Comparison of ENCODE assay signal across 17 mouse cellular contexts in genomic region chr1:119494712-119495395, GRCm38 (mm10). TPM values are rescaled to one million over a fixed set of nuclear protein-coding genes. Genes with fewer than 3 reads are reported as not detected.
DNase-seq lines count a peak whose midpoint lies in the region; ATAC-seq and TF ChIP-seq lines count a peak whose summit lies in the region.
"Had no signal": no experiment of that assay in that cellular context is flagged by ENCODE, and none has a peak within 500 bp of the region (broad histone marks: within the 10 kb centered on the region; RNA-seq: fewer than 3 reads in every experiment).

No protein-coding gene starts in this region.

- H3K36me3 ChIP-seq in hindbrain, postnatal 0 days (ENCODE audit: insufficient read depth, low read length): no peaks in the 10 kb centered on the region
- H3K36me3 ChIP-seq in hindbrain, embryonic 16.5 days (ENCODE audit: control insufficient read depth, insufficient read depth, low read length): no peaks in the 10 kb centered on the region
- H3K36me3 ChIP-seq: hindbrain, embryonic 12.5 days; midbrain, embryonic 12.5 days; stomach, embryonic 15.5 days had no signal

- H3K4me3 ChIP-seq in hindbrain, postnatal 0 days (ENCODE audit: low read length): no peak overlapping the region
- H3K4me3 ChIP-seq in hindbrain, embryonic 16.5 days (ENCODE audit: low read length): no peak overlapping the region
- H3K4me3 ChIP-seq: hindbrain, embryonic 12.5 days; liver, embryonic 12.5 days; midbrain, embryonic 12.5 days; stomach, embryonic 15.5 days had no signal

- peak; percentile 81 for DNase-seq in adrenal gland, adult 2 months
- DNase-seq in adrenal gland, adult 18-20 months (ENCODE audit: low spot score in 2 of 2): no peak
- no peak for DNase-seq in hindbrain, postnatal 0 days (ENCODE audit: low spot score)
- peak; percentile 77 for DNase-seq in brain, adult 2 months (ENCODE audit: low read depth, low spot score)
- DNase-seq in cerebellum, postnatal 25 days: peak; percentile 70 to 71
- DNase-seq in layer of hippocampus, adult 9-10 months (ENCODE audit: low spot score): no peak
- no peak for DNase-seq in kidney, adult 11 months
- DNase-seq: lung, postnatal 14 days; thymus, postnatal 36 days had no signal

- H3K27me3 ChIP-seq in hindbrain, postnatal 0 days (ENCODE audit: insufficient read depth, low read length): no peaks in the 10 kb centered on the region
- H3K27me3 ChIP-seq in hindbrain, embryonic 16.5 days (replicated peaks; ENCODE audit: control insufficient read depth, insufficient read depth, low read length): no peaks in the 10 kb centered on the region
- H3K27me3 ChIP-seq: CH12.LX; hindbrain, embryonic 12.5 days; liver, embryonic 12.5 days; midbrain, embryonic 12.5 days; stomach, embryonic 15.5 days had no signal

- H3K4me2 ChIP-seq in hindbrain, postnatal 0 days (ENCODE audit: low read depth, low read length): no peak overlapping the region
- no peak overlapping the region for H3K4me2 ChIP-seq in hindbrain, embryonic 16.5 days (ENCODE audit: low read length)
- H3K4me2 ChIP-seq: hindbrain, embryonic 12.5 days; liver, embryonic 12.5 days; midbrain, embryonic 12.5 days; stomach, embryonic 15.5 days had no signal

- 89% methylated on average over 9 of the region's 9 CpGs for WGBS in hindbrain, postnatal 0 days
- 93% methylated on average over 9 of the region's 9 CpGs for WGBS in hindbrain, embryonic 16.5 days

- H3K9ac ChIP-seq in hindbrain, postnatal 0 days (replicated peaks; ENCODE audit: low read length): no peak overlapping the region
- no peak overlapping the region for H3K9ac ChIP-seq in hindbrain, embryonic 16.5 days (ENCODE audit: low read depth, low read length)
- H3K9ac ChIP-seq: hindbrain, embryonic 12.5 days; liver, embryonic 12.5 days; midbrain, embryonic 12.5 days; stomach, embryonic 15.5 days had no signal

- H3K27ac ChIP-seq in hindbrain, postnatal 0 days: no peak overlapping the region
- H3K27ac ChIP-seq in hindbrain, embryonic 16.5 days (ENCODE audit: low read depth, low read length): no peak overlapping the region
- H3K27ac ChIP-seq: hindbrain, embryonic 12.5 days; liver, embryonic 12.5 days; midbrain, embryonic 12.5 days; stomach, embryonic 15.5 days had no signal

- no peak for ATAC-seq in hindbrain, postnatal 0 days
- no peak for ATAC-seq in hindbrain, embryonic 16.5 days
- ATAC-seq: forebrain, embryonic 14.5 days; intestine, embryonic 16.5 days; liver, embryonic 12.5 days had no signal

- 0 out of 2 replicates have a peak, but pooled peaks have one; percentile 0 for TF ChIP-seq CTCF in hindbrain, postnatal 0 days (IDR thresholded peaks at IDR 0.05; ENCODE audit: low read depth)

- no peaks in the 10 kb centered on the region for H3K9me3 ChIP-seq in hindbrain, postnatal 0 days (ENCODE audit: low read length)
- no peaks in the 10 kb centered on the region for H3K9me3 ChIP-seq in hindbrain, embryonic 16.5 days (ENCODE audit: control insufficient read depth, low read length)
- H3K9me3 ChIP-seq: hindbrain, embryonic 12.5 days; liver, embryonic 12.5 days; midbrain, embryonic 12.5 days; stomach, embryonic 15.5 days had no signal

- H3K4me1 ChIP-seq in hindbrain, postnatal 0 days (ENCODE audit: insufficient read depth, low read length): peaks cover 12% of the 10 kb centered on the region; the same call in 1 of the 2 replicates
- H3K4me1 ChIP-seq in hindbrain, embryonic 16.5 days (ENCODE audit: control insufficient read depth, insufficient read depth, low read depth, low read length): peaks cover 4% of the 10 kb centered on the region; the same call in 1 of the 2 replicates
- H3K4me1 ChIP-seq: midbrain, embryonic 12.5 days had no signal

RNA-seq across cellular contexts. Expression of gene Ralb, which starts 9.7 kb away (rescaled TPM):
- total RNA-seq in adrenal gland, adult 2 months (2021): 10 to 100 TPM; 60.0 to 60.4 TPM
- polyA plus RNA-seq in adrenal gland, adult 2 months (2012; rRNA removed): 40.7 and 46.7 TPM in 2 replicates
- total RNA-seq in adrenal gland, adult 18-20 months (2021): 10 to 100 TPM; 47.7 to 58.3 TPM
- 42.9 and 43.5 TPM in 2 replicates for total RNA-seq in hindbrain, postnatal 0 days (2014; rRNA removed)
- polyA plus RNA-seq in hindbrain, postnatal 0 days (2015; fragmentation: Nextera tagmentation; extraction: Ambion mirVana): 61.0 and 62.1 TPM in 2 replicates
- polyA plus RNA-seq in hindbrain, embryonic 16.5 days (2015; fragmentation: Nextera tagmentation; extraction: Ambion mirVana): 72.4 and 73.1 TPM in 2 replicates

RNA-seq across cellular contexts. Expression of gene Tmem185b, which starts 31.1 kb away (rescaled TPM):
- total RNA-seq in adrenal gland, adult 2 months (2021): 10 to 100 TPM; 18.3 to 26.8 TPM
- 45.4 and 56.5 TPM in 2 replicates for polyA plus RNA-seq in adrenal gland, adult 2 months (2012; rRNA removed)
- total RNA-seq in adrenal gland, adult 18-20 months (2021): 10 to 100 TPM; 24.9 to 29.0 TPM
- total RNA-seq in hindbrain, postnatal 0 days (2014; rRNA removed): 23.0 and 24.2 TPM in 2 replicates
- 10.3 and 12.9 TPM in 2 replicates for polyA plus RNA-seq in hindbrain, postnatal 0 days (2015; fragmentation: Nextera tagmentation; extraction: Ambion mirVana)
- polyA plus RNA-seq in hindbrain, embryonic 16.5 days (2015; fragmentation: Nextera tagmentation; extraction: Ambion mirVana): 17.3 and 18.2 TPM in 2 replicates

Comparison
In these comparisons a context has a peak if more than half of its experiments do, and no peak if none do; other contexts are left out.
1. DNase-seq: peak in adrenal gland, adult 2 months (single experiment), brain, adult 2 months (single experiment) and cerebellum, postnatal 25 days (2 of 2); none in adrenal gland, adult 18-20 months (0 of 2), hindbrain, postnatal 0 days (single experiment), layer of hippocampus, adult 9-10 months (single experiment) and kidney, adult 11 months (single experiment).